Mouse (Mus musculus): ENCODE measurements around the gene Lepr.

DNA sequence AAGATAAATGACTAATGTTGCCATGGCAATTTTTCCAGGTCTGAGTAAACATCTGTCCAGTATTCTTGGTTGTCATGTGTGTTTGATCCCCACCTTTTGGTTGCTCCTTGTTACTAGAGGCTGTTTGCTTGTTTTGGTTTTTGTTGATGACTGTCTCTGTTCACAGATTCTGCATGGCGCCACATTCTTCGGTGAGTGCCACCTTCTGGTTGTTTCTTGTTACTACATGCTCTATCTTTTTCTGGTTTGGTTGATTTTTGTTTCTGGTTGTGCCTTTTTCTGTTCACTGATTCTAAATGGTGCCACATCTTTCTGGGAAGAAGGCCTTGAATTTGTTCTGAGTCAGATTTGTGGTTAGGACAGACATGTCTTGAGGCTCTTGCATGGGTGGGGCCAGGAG is 133.7 kb downstream of the Lepr start:
- no peak for TF ChIP-seq POLR2A (IDR thresholded peaks at IDR 0.05; ENCODE audit: insufficient read length, low read depth)
- no peak for TF ChIP-seq USF1 (IDR thresholded peaks at IDR 0.05; ENCODE audit: low read depth)
- no peak for TF ChIP-seq E2F4 (IDR thresholded peaks at IDR 0.05; ENCODE audit: insufficient read depth)
- TF ChIP-seq MAX (IDR thresholded peaks at IDR 0.05; ENCODE audit: low read depth): no peak
- no peak for TF ChIP-seq REST (IDR thresholded peaks at IDR 0.05; ENCODE audit: insufficient read depth, insufficient read length)
